Comparison of ENCODE assay signal across 8 mouse cellular contexts in the genomic region with DNA sequence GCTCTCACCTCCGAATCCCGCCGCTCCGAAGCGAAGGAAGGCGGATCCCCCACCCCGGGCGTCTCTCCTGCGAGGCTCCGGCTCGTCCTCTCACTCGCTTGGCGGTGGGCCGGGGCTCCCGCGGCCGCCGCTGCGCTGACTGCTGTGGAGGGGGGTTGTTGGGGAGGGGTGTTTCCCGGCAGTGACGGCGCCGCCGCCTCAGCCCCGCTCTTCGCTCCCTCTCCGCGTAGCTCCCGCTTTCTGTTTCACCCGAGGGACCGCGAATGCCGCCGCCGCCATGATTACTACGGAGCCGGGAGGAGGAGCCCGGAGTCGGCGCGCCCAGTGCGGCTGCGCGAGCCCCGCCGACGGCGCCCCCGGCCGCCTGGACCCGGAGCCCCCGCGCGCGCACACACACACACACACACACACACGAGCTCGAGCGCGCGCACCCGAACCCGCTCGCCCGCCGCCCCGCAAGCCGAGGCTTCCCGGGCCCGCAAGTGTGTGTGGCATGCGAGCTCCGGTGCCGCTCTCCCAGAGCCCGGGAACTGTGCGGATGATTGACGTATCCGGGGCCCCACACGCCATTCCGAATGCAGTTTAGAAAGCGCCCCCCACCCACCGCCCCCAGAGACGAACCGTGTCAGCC. TPM values are rescaled to one million over a fixed set of nuclear protein-coding genes. Genes with fewer than 3 reads are reported as not detected.
A peak's percentile ranks its signal among the peaks of the same experiment; 100 is the strongest.
DNase-seq lines count a peak whose midpoint lies in the region; ATAC-seq and TF ChIP-seq lines count a peak whose summit lies in the region.

TSS of gene Fndc3a (minus strand) at position 294 of the 631 bp plus-strand sequence.

- DNase-seq in CD8-positive naive resting alpha-beta T cell, adult 2 months (ENCODE audit: low read depth in 2 of 2, low spot score in 2 of 2) = peak; percentile 80
- peak; percentile 58 for DNase-seq in c-Kit-positive CD71-negative TER-119-negative erythroid progenitor cells, embryonic 14.5 days (ENCODE audit: low read depth)
- peak; percentile 89 for DNase-seq in forebrain, embryonic 14.5 days (ENCODE audit: low spot score)
- DNase-seq in heart, postnatal 10 days = peak; percentile 89 to 90
- peak; percentile 31 for DNase-seq in large intestine, adult 2 months (ENCODE audit: low read depth, low spot score)
- peak; percentile 87 for DNase-seq in stomach, postnatal 0 days (ENCODE audit: low spot score)

- peak; percentile 94 for ATAC-seq in forebrain, embryonic 14.5 days
- ATAC-seq in liver, embryonic 16.5 days (ENCODE audit: low read depth) = peak; percentile 85
- ATAC-seq in neural tube, embryonic 12.5 days (ENCODE audit: low FRiP score, low read depth) = peak; percentile 93
- ATAC-seq in stomach, postnatal 0 days (ENCODE audit: low FRiP score, low TSS enrichment) = peak; percentile 92

- intact Hi-C loops in heart, postnatal 10 days (cut with DNase I) = loop anchor here (5.0 to 10.0 kb wide), 2 partner anchors 108 to 275 kb away; no protein-coding TSS in a partner anchor

- H3K9me3 ChIP-seq in forebrain, embryonic 14.5 days (replicated peaks; ENCODE audit: control insufficient read depth, low read length) = no peaks in the 10 kb centered on the region
- no peaks in the 10 kb centered on the region for H3K9me3 ChIP-seq in liver, embryonic 16.5 days (replicated peaks; ENCODE audit: control insufficient read depth, low read length)
- H3K9me3 ChIP-seq in neural tube, embryonic 12.5 days = no peaks in the 10 kb centered on the region
- H3K9me3 ChIP-seq in stomach, postnatal 0 days (ENCODE audit: control insufficient read depth, low read length) = no peaks in the 10 kb centered on the region

- TF ChIP-seq EP300 in stomach, postnatal 0 days (optimal IDR thresholded peaks at IDR 0.05) = no peak

- no peaks in the 10 kb centered on the region for H3K36me3 ChIP-seq in forebrain, embryonic 14.5 days (ENCODE audit: control insufficient read depth, insufficient read depth, low read length)
- no peaks in the 10 kb centered on the region for H3K36me3 ChIP-seq in liver, embryonic 16.5 days (ENCODE audit: control insufficient read depth, insufficient read depth)
- H3K36me3 ChIP-seq in neural tube, embryonic 12.5 days = no peaks in the 10 kb centered on the region
- H3K36me3 ChIP-seq in stomach, postnatal 0 days (ENCODE audit: control insufficient read depth, insufficient read depth, low read length) = no peaks in the 10 kb centered on the region

- H3K27me3 ChIP-seq in forebrain, embryonic 14.5 days (replicated peaks; ENCODE audit: control insufficient read depth, insufficient read depth, low read length) = 0 out of 2 replicates have a peak, but pooled peaks cover 3% of the 10 kb centered on the region
- peaks cover 20% of the 10 kb centered on the region for H3K27me3 ChIP-seq in liver, embryonic 16.5 days (ENCODE audit: control insufficient read depth, insufficient read depth, low read depth, low read length)
- no peaks in the 10 kb centered on the region for H3K27me3 ChIP-seq in neural tube, embryonic 12.5 days (replicated peaks)
- H3K27me3 ChIP-seq in stomach, postnatal 0 days (ENCODE audit: control insufficient read depth, insufficient read depth, low read length) = no peaks in the 10 kb centered on the region

- peak within 1 kb of the TSS; percentile 85 for H3K9ac ChIP-seq in forebrain, embryonic 14.5 days (ENCODE audit: low read length)
- peak within 1 kb of the TSS; percentile 87 for H3K9ac ChIP-seq in liver, embryonic 16.5 days (ENCODE audit: low read depth, low read length)
- peak within 1 kb of the TSS; percentile 85 for H3K9ac ChIP-seq in neural tube, embryonic 12.5 days
- peak within 1 kb of the TSS; percentile 77 for H3K9ac ChIP-seq in stomach, postnatal 0 days (ENCODE audit: low read length)

- TF ChIP-seq CTCF in stomach, postnatal 0 days (IDR thresholded peaks at IDR 0.05; ENCODE audit: low read depth) = no peak; the same call in 1 of the 2 replicates

- peak within 1 kb of the TSS; percentile 67 for H3K4me2 ChIP-seq in forebrain, embryonic 14.5 days (ENCODE audit: low read length)
- peak within 1 kb of the TSS; percentile 86 for H3K4me2 ChIP-seq in liver, embryonic 16.5 days (ENCODE audit: low read depth, low read length)
- H3K4me2 ChIP-seq in neural tube, embryonic 12.5 days (replicated peaks) = peak within 1 kb of the TSS; percentile 91
- peak within 1 kb of the TSS; percentile 82 for H3K4me2 ChIP-seq in stomach, postnatal 0 days (replicated peaks; ENCODE audit: low read depth)

- H3K4me1 ChIP-seq in forebrain, embryonic 14.5 days (ENCODE audit: control insufficient read depth, insufficient read depth, low read length) = no peaks in the 10 kb centered on the region
- peaks cover 7% of the 10 kb centered on the region for H3K4me1 ChIP-seq in liver, embryonic 16.5 days (ENCODE audit: control insufficient read depth, low read depth, low read length)
- H3K4me1 ChIP-seq in neural tube, embryonic 12.5 days = peaks cover 3% of the 10 kb centered on the region; the same call in 1 of the 2 replicates
- no peaks in the 10 kb centered on the region for H3K4me1 ChIP-seq in stomach, postnatal 0 days (replicated peaks; ENCODE audit: control insufficient read depth, insufficient read depth)

- H3K27ac ChIP-seq in forebrain, embryonic 14.5 days (ENCODE audit: low read depth, low read length) = peak within 1 kb of the TSS; percentile 92
- peak within 1 kb of the TSS; percentile 85 for H3K27ac ChIP-seq in liver, embryonic 16.5 days (ENCODE audit: low read length)
- H3K27ac ChIP-seq in neural tube, embryonic 12.5 days = peak within 1 kb of the TSS; percentile 50; the same call in 1 of the 2 replicates
- peak within 1 kb of the TSS; percentile 92 for H3K27ac ChIP-seq in stomach, postnatal 0 days (replicated peaks)

- under 1% methylated on average over 74 of the region's 82 CpGs for WGBS in forebrain, embryonic 14.5 days
- WGBS in large intestine, adult 2 months = under 1% methylated on average over 81 of the region's 82 CpGs
- under 1% methylated on average over 74 of the region's 82 CpGs for WGBS in liver, embryonic 16.5 days (ENCODE audit: insufficient replicate concordance)
- WGBS in neural tube, embryonic 12.5 days = under 1% methylated on average over 82 of the region's 82 CpGs
- under 1% methylated on average over 73 of the region's 82 CpGs for WGBS in stomach, postnatal 0 days

- peak within 1 kb of the TSS; percentile 82 for H3K4me3 ChIP-seq in forebrain, embryonic 14.5 days (ENCODE audit: low read depth, low read length)
- peak within 1 kb of the TSS; percentile 86 for H3K4me3 ChIP-seq in liver, embryonic 16.5 days (ENCODE audit: low read depth, low read length)
- peak within 1 kb of the TSS; percentile 87 for H3K4me3 ChIP-seq in neural tube, embryonic 12.5 days
- peak within 1 kb of the TSS; percentile 57 for H3K4me3 ChIP-seq in stomach, postnatal 0 days (ENCODE audit: low read depth, low read length)

RNA-seq across cellular contexts. Expression of gene Fndc3a, which starts in this region (rescaled TPM):
- 39.7 and 39.9 TPM in 2 replicates for polyA plus RNA-seq in forebrain, embryonic 14.5 days (2014; fragmentation: Nextera tagmentation; extraction: Ambion mirVana)
- 10 to 100 TPM; 13.8 to 19.8 TPM for total RNA-seq in heart, postnatal 10 days (2021)
- 17.6 and 51.4 TPM in 2 replicates for polyA plus RNA-seq in large intestine, adult 2 months (2012; rRNA removed)
- polyA plus RNA-seq in liver, embryonic 16.5 days (2015; fragmentation: Nextera tagmentation; extraction: Ambion mirVana) = 12.8 and 14.2 TPM in 2 replicates
- polyA plus RNA-seq in neural tube, embryonic 12.5 days (2016; fragmentation: Nextera tagmentation; extraction: Ambion mirVana) = 43.2 and 45.2 TPM in 2 replicates
- 17.9 and 25.0 TPM in 2 replicates for polyA plus RNA-seq in stomach, postnatal 0 days (2015; fragmentation: Nextera tagmentation; extraction: Ambion mirVana)

Comparison
In these comparisons a context has a peak if more than half of its experiments do, and no peak if none do; other contexts are left out.
1. Peak in every context shown above with its lines: DNase-seq, ATAC-seq, H3K4me3 ChIP-seq and H3K27ac ChIP-seq.
2. DNase-seq: peak in every context shown above with its lines; median percentile 90 in heart, postnatal 10 days; 89 in forebrain, embryonic 14.5 days; 87 in stomach, postnatal 0 days; 80 in CD8-positive naive resting alpha-beta T cell, adult 2 months; 58 in c-Kit-positive CD71-negative TER-119-negative erythroid progenitor cells, embryonic 14.5 days; 31 in large intestine, adult 2 months.